Mouse (Mus musculus) megakaryocyte-erythroid progenitor cell, adult 5 weeks (primary cell): ENCODE data around the gene Kazald1. TPM values are rescaled to one million over a fixed set of nuclear protein-coding genes. Genes with fewer than 3 reads are reported as not detected.

ENCODE experiments used
- polyA plus RNA-seq: library from polyadenylated mRNA; stranded (reverse); fragments of >175 nt; gene quantifications from 2 replicates; pipeline ENCODE4 v1.2.3, GENCODE M21; 2012

Kazald1 gene
- 0.18 and 0.36 TPM in 2 replicates for polyA plus RNA-seq

GRCm38 (mm10) chr19:45074580-45075322 is at the start of gene Kazald1:
Gene Kazald1, plus strand, starts transcription at chr19:45075241.

GRCm38 (mm10) chr19:45045651-45046050 is 29.4 kb upstream of the Kazald1 start, which contains the start of gene Pdzd7:
Gene Pdzd7, minus strand, starts transcription at chr19:45045717.

GRCm38 (mm10) chr19:45047417-45047934 is 27.6 kb upstream of the Kazald1 start, which contains the start of gene Sfxn3:
Gene Sfxn3, plus strand, starts transcription at chr19:45047503.

Other genes starting within 250 kb of the Kazald1 start
- gene Slf2, start 144.1 kb upstream of the Kazald1 start, polyA plus RNA-seq, result 30.4 and 31.7 TPM in 2 replicates
- 0.07 and 0.30 TPM in 2 replicates for gene Sema4g, start 86.1 kb upstream of the Kazald1 start, polyA plus RNA-seq
- gene Twnk, start 69.6 kb upstream of the Kazald1 start, polyA plus RNA-seq, result 12.5 and 14.8 TPM in 2 replicates
- 80.4 and 80.5 TPM in 2 replicates for gene Mrpl43, start 68.8 kb upstream of the Kazald1 start, polyA plus RNA-seq
- gene Lzts2, start 60.8 kb upstream of the Kazald1 start, polyA plus RNA-seq, result 46.7 and 64.8 TPM in 2 replicates
- gene Pdzd7, start 29.5 kb upstream of the Kazald1 start, polyA plus RNA-seq, result 0.07 and 0.15 TPM in 2 replicates
- 8.4 and 9.6 TPM in 2 replicates for gene Sfxn3, start 27.7 kb upstream of the Kazald1 start, polyA plus RNA-seq
- 0.05 TPM in 1 of 2 replicates, not detected in the other for gene Tlx1, start 75.4 kb downstream of the Kazald1 start, polyA plus RNA-seq
- gene Lbx1, start 160.6 kb downstream of the Kazald1 start, polyA plus RNA-seq, result 0.06 and 0.35 TPM in 2 replicates